Mouse (Mus musculus): Measurements from ENCODE around the gene Wdr64. TPM values are rescaled to one million over a fixed set of nuclear protein-coding genes. Genes with fewer than 3 reads are reported as not detected.
A peak's percentile ranks its signal among the peaks of the same experiment; 100 is the strongest.

Wdr64 gene
- total and polyA plus RNA-seq, 2 experiments from 2014 or later, result not detected

DNA sequence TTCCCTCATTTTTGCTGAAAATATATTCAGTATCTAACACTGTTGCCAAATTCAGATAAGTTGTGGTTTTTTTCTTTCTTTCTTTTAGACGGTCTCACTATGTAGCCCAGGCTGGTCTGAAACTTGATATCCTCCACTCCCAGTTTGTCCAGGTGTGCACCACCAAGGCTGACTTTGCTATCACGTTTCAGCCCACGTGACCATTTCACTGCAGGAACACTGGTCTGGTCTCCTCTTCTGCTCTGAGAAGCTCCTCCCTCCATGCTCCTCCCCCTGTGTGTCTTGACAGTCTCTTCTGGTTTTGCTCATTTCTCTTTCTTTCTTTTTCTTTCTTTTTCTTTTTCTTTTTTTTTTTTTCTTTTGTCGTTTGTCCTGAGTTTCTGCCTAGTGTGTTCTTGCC is 1.4 kb downstream of the Wdr64 start:
- Histone ChIP-seq H3K4me1 (ENCODE audit: control insufficient read depth, insufficient read depth) (no peaks in the 10 kb centered on the region), H3K9me3 (replicated peaks; ENCODE audit: control insufficient read depth, low read length) (no peaks in the 10 kb centered on the region), H3K4me2 (ENCODE audit: low read depth, low read length) (no peak overlapping the region), H3K36me3 (replicated peaks; ENCODE audit: control insufficient read depth, insufficient read depth, low read length) (no peaks in the 10 kb centered on the region), H3K9ac (replicated peaks; ENCODE audit: low read depth, low read length) (no peak overlapping the region), H3K27ac (ENCODE audit: low read depth) (no peak overlapping the region), H3K27me3 (ENCODE audit: control insufficient read depth, insufficient read depth, low read length) (no peaks in the 10 kb centered on the region), H3K4me3 (ENCODE audit: low read depth, low read length) (no peak overlapping the region)
- TF ChIP-seq EP300 (IDR thresholded peaks at IDR 0.05; ENCODE audit: low read depth), result no peak
- no peak for TF ChIP-seq CTCF (IDR thresholded peaks at IDR 0.05; ENCODE audit: low read depth)
- no peak for ATAC-seq (ENCODE audit: insufficient read depth, low read depth)
- WGBS, result 22% methylated on average over 4 of the region's 4 CpGs
- no peak for DNase-seq (ENCODE audit: low spot score)

DNA sequence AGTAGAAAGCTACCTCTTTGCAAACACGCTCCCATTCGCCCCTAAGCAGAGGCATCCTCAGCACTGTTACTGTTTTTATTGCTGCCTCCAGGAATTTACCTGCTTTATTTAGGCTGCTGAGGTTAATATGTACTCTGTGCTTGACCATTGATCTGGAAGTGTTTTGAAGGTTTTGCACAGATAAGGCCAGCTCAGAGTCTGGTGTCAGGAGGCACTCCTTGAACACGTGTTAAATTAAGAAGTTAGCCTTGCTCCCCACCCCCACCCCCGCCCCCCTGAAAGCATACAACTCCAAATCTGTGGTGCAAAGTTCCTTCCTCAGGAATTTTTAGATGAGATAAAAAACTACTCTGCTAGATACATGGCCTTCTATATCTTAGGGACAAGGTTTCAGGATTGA is 2.8 kb downstream of the Wdr64 start:
- ATAC-seq (ENCODE audit: insufficient read depth, low read depth), result no peak
- DNase-seq (ENCODE audit: low spot score), result no peak
- H3K9ac ChIP-seq (replicated peaks; ENCODE audit: low read depth, low read length), result no peak overlapping the region
- WGBS, result 61% methylated on average over 4 of the region's 4 CpGs
- no peaks in the 10 kb centered on the region for H3K9me3 ChIP-seq (replicated peaks; ENCODE audit: control insufficient read depth, low read length)
- no peak for TF ChIP-seq CTCF (IDR thresholded peaks at IDR 0.05; ENCODE audit: low read depth)
- no peak for TF ChIP-seq EP300 (IDR thresholded peaks at IDR 0.05; ENCODE audit: low read depth)
- H3K27ac ChIP-seq (ENCODE audit: low read depth), result no peak overlapping the region
- H3K4me1 ChIP-seq (ENCODE audit: control insufficient read depth, insufficient read depth), result no peaks in the 10 kb centered on the region
- no peak overlapping the region for H3K4me2 ChIP-seq (ENCODE audit: low read depth, low read length)
- no peaks in the 10 kb centered on the region for H3K36me3 ChIP-seq (replicated peaks; ENCODE audit: control insufficient read depth, insufficient read depth, low read length)
- H3K27me3 ChIP-seq (ENCODE audit: control insufficient read depth, insufficient read depth, low read length), result no peaks in the 10 kb centered on the region
- H3K4me3 ChIP-seq (ENCODE audit: low read depth, low read length), result no peak overlapping the region

DNA sequence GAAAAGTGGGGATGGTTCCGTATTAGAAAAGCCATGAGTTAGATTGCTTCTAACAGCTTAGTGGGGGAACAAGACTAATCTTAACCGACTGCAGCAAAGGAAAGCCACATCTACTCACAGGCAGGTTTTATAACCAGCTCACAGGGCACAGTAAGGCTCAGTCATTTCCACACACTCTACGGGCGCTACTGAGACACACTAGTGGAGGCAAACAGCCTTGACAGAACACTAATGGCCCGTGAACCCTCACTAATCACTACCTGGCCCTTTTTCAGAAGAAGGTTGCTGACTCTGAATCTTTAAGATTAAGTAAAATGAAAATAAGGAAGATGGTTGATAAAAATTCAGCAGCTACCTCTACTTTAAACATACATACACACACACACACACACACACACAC is 9.2 kb downstream of the Wdr64 start:
- no peak for TF ChIP-seq EP300 (IDR thresholded peaks at IDR 0.05; ENCODE audit: low read depth)
- no peak for TF ChIP-seq CTCF (IDR thresholded peaks at IDR 0.05; ENCODE audit: low read depth)
- H3K9me3 ChIP-seq (replicated peaks; ENCODE audit: control insufficient read depth, low read length), result no peaks in the 10 kb centered on the region
- H3K4me2 ChIP-seq (ENCODE audit: low read depth, low read length), result no peak overlapping the region
- no peak overlapping the region for H3K27ac ChIP-seq (ENCODE audit: low read depth)
- no peaks in the 10 kb centered on the region for H3K27me3 ChIP-seq (ENCODE audit: control insufficient read depth, insufficient read depth, low read length)
- H3K9ac ChIP-seq (replicated peaks; ENCODE audit: low read depth, low read length), result no peak overlapping the region
- ATAC-seq (ENCODE audit: insufficient read depth, low read depth), result no peak
- H3K4me1 ChIP-seq (ENCODE audit: control insufficient read depth, insufficient read depth), result no peaks in the 10 kb centered on the region
- 73% methylated on average over 5 of the region's 5 CpGs for WGBS
- no peak for DNase-seq (ENCODE audit: low spot score)
- H3K36me3 ChIP-seq (replicated peaks; ENCODE audit: control insufficient read depth, insufficient read depth, low read length), result no peaks in the 10 kb centered on the region
- no peak overlapping the region for H3K4me3 ChIP-seq (ENCODE audit: low read depth, low read length)

DNA sequence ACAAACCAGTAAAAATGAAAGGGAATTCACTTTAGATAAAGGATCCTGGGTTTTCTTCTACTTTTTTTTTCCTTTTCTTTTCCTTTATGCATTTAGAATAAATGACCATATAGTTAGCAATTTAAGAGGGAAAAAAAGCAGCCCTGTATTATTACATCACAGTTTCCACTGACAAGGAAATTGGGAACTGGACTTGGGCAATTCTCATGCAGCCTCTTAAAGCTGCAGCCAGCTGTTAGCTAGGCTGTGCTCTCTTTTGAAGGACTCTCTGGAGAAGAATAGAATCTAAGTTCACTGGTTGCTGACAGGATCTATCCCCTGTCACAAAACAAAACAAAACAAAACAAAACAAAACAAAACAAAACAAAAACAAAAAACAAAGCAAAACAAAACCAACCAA is 9.6 kb downstream of the Wdr64 start:
- H3K4me1 ChIP-seq (ENCODE audit: control insufficient read depth, insufficient read depth), result no peaks in the 10 kb centered on the region
- no peaks in the 10 kb centered on the region for H3K27me3 ChIP-seq (ENCODE audit: control insufficient read depth, insufficient read depth, low read length)
- no peak for TF ChIP-seq EP300 (IDR thresholded peaks at IDR 0.05; ENCODE audit: low read depth)
- DNase-seq (ENCODE audit: low spot score), result no peak
- H3K9ac ChIP-seq (replicated peaks; ENCODE audit: low read depth, low read length), result no peak overlapping the region
- no peak for ATAC-seq (ENCODE audit: insufficient read depth, low read depth)
- no peak overlapping the region for H3K4me3 ChIP-seq (ENCODE audit: low read depth, low read length)
- no peak overlapping the region for H3K4me2 ChIP-seq (ENCODE audit: low read depth, low read length)
- no peaks in the 10 kb centered on the region for H3K9me3 ChIP-seq (replicated peaks; ENCODE audit: control insufficient read depth, low read length)
- no peak overlapping the region for H3K27ac ChIP-seq (ENCODE audit: low read depth)
- no peaks in the 10 kb centered on the region for H3K36me3 ChIP-seq (replicated peaks; ENCODE audit: control insufficient read depth, insufficient read depth, low read length)

DNA sequence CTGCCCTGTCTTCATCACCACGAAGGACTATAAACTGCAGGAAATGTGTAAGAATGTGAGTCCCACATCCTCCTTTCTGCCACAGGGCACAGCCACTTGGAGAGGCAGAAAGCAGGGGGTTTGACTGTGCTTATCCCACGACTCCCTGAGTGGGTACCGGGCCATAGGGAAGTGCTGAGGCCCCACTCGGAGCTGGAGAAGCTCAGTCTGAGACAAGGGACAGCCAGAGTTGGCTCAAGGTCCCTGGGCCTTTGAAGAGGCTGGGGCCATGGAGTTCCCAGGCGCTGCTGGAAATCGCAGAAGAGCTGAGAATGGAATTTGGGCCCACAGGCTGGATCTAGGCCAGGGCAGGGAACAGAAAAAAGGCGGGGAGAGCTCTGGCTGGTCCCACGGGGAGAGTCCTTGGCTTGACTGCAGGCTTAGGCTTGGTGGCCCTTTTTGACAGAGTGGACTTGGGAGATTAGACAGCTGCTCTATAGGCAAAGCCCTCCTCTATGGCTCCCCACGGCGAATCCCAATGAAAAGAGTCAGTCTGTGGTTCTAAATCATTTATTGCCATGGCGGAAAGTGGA is 14.0 kb downstream of the Wdr64 start:
- Histone ChIP-seq H3K27me3 (ENCODE audit: control insufficient read depth, insufficient read depth, low read length) (no peaks in the 10 kb centered on the region), H3K9me3 (replicated peaks; ENCODE audit: control insufficient read depth, low read length) (no peaks in the 10 kb centered on the region), H3K4me3 (ENCODE audit: low read depth, low read length) (no peak overlapping the region), H3K36me3 (replicated peaks; ENCODE audit: control insufficient read depth, insufficient read depth, low read length) (no peaks in the 10 kb centered on the region), H3K4me1 (ENCODE audit: control insufficient read depth, insufficient read depth) (no peaks in the 10 kb centered on the region), H3K27ac (ENCODE audit: low read depth) (no peak overlapping the region), H3K9ac (replicated peaks; ENCODE audit: low read depth, low read length) (no peak overlapping the region), H3K4me2 (ENCODE audit: low read depth, low read length) (no peak overlapping the region)
- ATAC-seq (ENCODE audit: insufficient read depth, low read depth), result peak; percentile 44
- DNase-seq (ENCODE audit: low spot score), result no peak
- TF ChIP-seq CTCF (IDR thresholded peaks at IDR 0.05; ENCODE audit: low read depth) (no peak), EP300 (IDR thresholded peaks at IDR 0.05; ENCODE audit: low read depth) (no peak)
- 51% methylated on average over 11 of the region's 11 CpGs for WGBS

DNA sequence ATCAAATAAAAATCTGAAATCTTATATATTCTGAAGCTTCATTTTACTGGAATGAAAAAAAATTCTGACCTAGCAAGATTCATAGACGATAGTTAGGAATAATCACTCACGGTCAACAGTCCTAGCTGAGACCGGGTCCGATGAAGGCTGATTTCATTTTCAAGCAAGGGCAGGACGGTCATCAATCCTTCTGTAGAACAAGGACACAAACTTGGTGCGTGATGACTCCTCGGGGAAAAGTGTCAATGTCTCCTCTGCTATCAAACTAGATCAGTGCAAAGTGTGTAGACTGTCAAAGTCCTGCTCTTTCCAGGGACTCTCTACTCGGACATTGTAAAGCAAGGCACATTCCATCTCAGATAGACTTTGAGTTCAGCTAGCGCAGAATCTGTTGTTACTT is 18.4 kb downstream of the Wdr64 start:
- Histone ChIP-seq H3K4me2 (ENCODE audit: low read depth, low read length) (no peak overlapping the region), H3K9ac (replicated peaks; ENCODE audit: low read depth, low read length) (no peak overlapping the region), H3K27me3 (ENCODE audit: control insufficient read depth, insufficient read depth, low read length) (no peaks in the 10 kb centered on the region), H3K27ac (ENCODE audit: low read depth) (no peak overlapping the region), H3K4me3 (ENCODE audit: low read depth, low read length) (no peak overlapping the region), H3K4me1 (ENCODE audit: control insufficient read depth, insufficient read depth) (no peaks in the 10 kb centered on the region), H3K9me3 (replicated peaks; ENCODE audit: control insufficient read depth, low read length) (no peaks in the 10 kb centered on the region), H3K36me3 (replicated peaks; ENCODE audit: control insufficient read depth, insufficient read depth, low read length) (no peaks in the 10 kb centered on the region)
- TF ChIP-seq CTCF (IDR thresholded peaks at IDR 0.05; ENCODE audit: low read depth) (no peak), EP300 (IDR thresholded peaks at IDR 0.05; ENCODE audit: low read depth) (no peak)
- 79% methylated on average over 9 of the region's 9 CpGs for WGBS
- ATAC-seq (ENCODE audit: insufficient read depth, low read depth) (no peak), DNase-seq (ENCODE audit: low spot score) (no peak)
